Mouse (Mus musculus) olfactory bulb, adult 2 months (tissue): Measurements from ENCODE around the gene Fcgr4.

Experiments
- CTCF ChIP-seq: fragments of 200-500 bp; IDR thresholded peaks from 2 replicates; pipeline ENCODE4 v1.5.1; 2012; ENCODE audit warnings: low read depth, mild to moderate bottlenecking, low read length, moderate library complexity; ENCODE audit not compliant: insufficient read depth
- POLR2A ChIP-seq: fragments of 200-500 bp; IDR thresholded peaks from 2 replicates; pipeline ENCODE4 v1.6.1; 2012; ENCODE audit warnings: mild to moderate bottlenecking, low read depth, low read length, moderate library complexity; ENCODE audit not compliant: insufficient read depth

GRCm38 (mm10) chr1:171057253-171057652 is 38.5 kb downstream of the Fcgr4 start:
- TF ChIP-seq POLR2A: no peak
- TF ChIP-seq CTCF: no peak
